Mouse (Mus musculus): ENCODE measurements around the gene Sparcl1. TPM values are rescaled to one million over a fixed set of nuclear protein-coding genes. Genes with fewer than 3 reads are reported as not detected.

The Sparcl1 gene
- polyA plus RNA-seq, 1 experiment, result 1,512 TPM

GRCm38 (mm10) chr5:104062773-104063551 is 50.6 kb downstream of the Sparcl1 start:
- no peak for DNase-seq (ENCODE audit: low spot score)

- DNase-seq (ENCODE audit: low spot score), result no peak
Observed at GRCm38 (mm10) chr5:104061936-104062772, 51.4 kb downstream of the Sparcl1 start.

- DNase-seq (ENCODE audit: low spot score), result no peak
Observed at GRCm38 (mm10) chr5:104060429-104060828, 53.1 kb downstream of the Sparcl1 start.

- DNase-seq (ENCODE audit: low spot score), result no peak
Observed at GRCm38 (mm10) chr5:104059628-104060027, 53.9 kb downstream of the Sparcl1 start.

GRCm38 (mm10) chr5:104058021-104058420 is 55.5 kb downstream of the Sparcl1 start:
- DNase-seq (ENCODE audit: low spot score), result no peak

GRCm38 (mm10) chr5:104056295-104056694 is 57.2 kb downstream of the Sparcl1 start:
- no peak for DNase-seq (ENCODE audit: low spot score)

- DNase-seq (ENCODE audit: low spot score), result no peak
Observed at GRCm38 (mm10) chr5:104055816-104056215, 57.7 kb downstream of the Sparcl1 start.

- DNase-seq (ENCODE audit: low spot score), result no peak
Observed at GRCm38 (mm10) chr5:104054938-104055337, 58.6 kb downstream of the Sparcl1 start.

GRCm38 (mm10) chr5:104052956-104053355 is 60.6 kb downstream of the Sparcl1 start:
- DNase-seq (ENCODE audit: low spot score), result no peak

GRCm38 (mm10) chr5:104048139-104048538 is 65.4 kb downstream of the Sparcl1 start:
- no peak for DNase-seq (ENCODE audit: low spot score)

GRCm38 (mm10) chr5:104047200-104048105 is 66.1 kb downstream of the Sparcl1 start:
- DNase-seq (ENCODE audit: low spot score), result no peak

GRCm38 (mm10) chr5:104046256-104047199 is 67.0 kb downstream of the Sparcl1 start, which contains the start of gene Nudt9:
Nudt9 (plus strand) TSS chr5:104046306.
- DNase-seq (ENCODE audit: low spot score), result peak; percentile 88

GRCm38 (mm10) chr5:104043704-104044103 is 69.8 kb downstream of the Sparcl1 start:
- DNase-seq (ENCODE audit: low spot score), result no peak

- no peak for DNase-seq (ENCODE audit: low spot score)
Observed at GRCm38 (mm10) chr5:104042906-104043305, 70.6 kb downstream of the Sparcl1 start.

- DNase-seq (ENCODE audit: low spot score), result no peak
Observed at GRCm38 (mm10) chr5:104039154-104039932, 74.2 kb downstream of the Sparcl1 start.

- DNase-seq (ENCODE audit: low spot score), result no peak
Observed at GRCm38 (mm10) chr5:104036686-104037085, 76.8 kb downstream of the Sparcl1 start.

- DNase-seq (ENCODE audit: low spot score), result no peak
Observed at GRCm38 (mm10) chr5:104035824-104036223, 77.7 kb downstream of the Sparcl1 start.

GRCm38 (mm10) chr5:104035066-104035465 is 78.5 kb downstream of the Sparcl1 start:
- DNase-seq (ENCODE audit: low spot score), result no peak

- no peak for DNase-seq (ENCODE audit: low spot score)
Observed at GRCm38 (mm10) chr5:104032434-104033097, 81.0 kb downstream of the Sparcl1 start.

Data from urinary bladder, adult 2 months (tissue).